8 mouse cellular contexts compared by ENCODE assay signal in the genomic region with DNA sequence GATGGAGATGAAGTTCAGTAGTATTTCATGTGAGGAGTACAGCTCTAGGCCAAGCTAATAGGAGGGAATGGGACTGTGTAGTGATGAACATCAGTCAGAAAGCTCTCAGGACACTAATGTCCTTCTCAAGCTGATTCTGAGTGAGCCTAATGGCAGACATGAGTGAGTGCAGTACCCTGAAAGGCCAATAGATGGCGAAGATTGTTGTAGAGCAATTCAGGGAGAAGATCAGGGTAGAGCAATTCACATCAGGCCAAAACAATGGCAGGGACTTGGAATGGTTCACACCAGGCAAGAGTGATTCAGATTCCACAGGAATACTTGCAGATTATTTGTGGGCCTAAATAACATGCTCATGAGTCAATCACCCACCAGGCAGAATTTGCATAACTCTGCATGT.
DNase-seq lines count a peak whose midpoint lies in the region; ATAC-seq lines count a peak whose summit lies in the region.

No protein-coding gene starts in this region.

- DNase-seq in adrenal gland, postnatal 14 days: peak; percentile 6
- DNase-seq in adrenal gland, adult 2 months: no peak
- DNase-seq in midbrain, embryonic 11.5 days (ENCODE audit: low spot score, missing footprints): peak; percentile 84
- peak; percentile 5 for DNase-seq in forelimb bud, embryonic 11.5 days (ENCODE audit: low read depth, low spot score)
- no peak for DNase-seq in layer of hippocampus, adult 11-12 months (ENCODE audit: low spot score)

- no peaks in the 10 kb centered on the region for H3K9me3 ChIP-seq in midbrain, embryonic 11.5 days (ENCODE audit: control insufficient read depth, low read length)
- H3K9me3 ChIP-seq in midbrain, embryonic 13.5 days: no peaks in the 10 kb centered on the region
- H3K9me3 ChIP-seq in intestine, embryonic 15.5 days: no peaks in the 10 kb centered on the region

- no peak overlapping the region for H3K4me3 ChIP-seq in midbrain, embryonic 11.5 days (ENCODE audit: low read depth, low read length)
- H3K4me3 ChIP-seq in midbrain, embryonic 13.5 days (replicated peaks): no peak overlapping the region
- no peak overlapping the region for H3K4me3 ChIP-seq in intestine, embryonic 15.5 days (replicated peaks)

- no peak overlapping the region for H3K4me2 ChIP-seq in midbrain, embryonic 11.5 days
- no peak overlapping the region for H3K4me2 ChIP-seq in midbrain, embryonic 13.5 days (replicated peaks)
- no peak overlapping the region for H3K4me2 ChIP-seq in intestine, embryonic 15.5 days (replicated peaks)

- H3K4me1 ChIP-seq in midbrain, embryonic 11.5 days (ENCODE audit: control insufficient read depth, insufficient read depth, low read length): no peaks in the 10 kb centered on the region
- H3K4me1 ChIP-seq in midbrain, embryonic 13.5 days (replicated peaks): 0 out of 2 replicates have a peak, but pooled peaks cover 3% of the 10 kb centered on the region
- H3K4me1 ChIP-seq in intestine, embryonic 15.5 days (replicated peaks): no peaks in the 10 kb centered on the region

- WGBS in midbrain, embryonic 11.5 days: 75% methylated on average over 1 of the region's 1 CpGs
- WGBS in midbrain, embryonic 13.5 days: 62% methylated on average over 1 of the region's 1 CpGs
- 67% methylated on average over 1 of the region's 1 CpGs for WGBS in intestine, embryonic 15.5 days

- H3K27me3 ChIP-seq in midbrain, embryonic 11.5 days (ENCODE audit: control insufficient read depth, insufficient read depth, low read length): no peaks in the 10 kb centered on the region
- no peaks in the 10 kb centered on the region for H3K27me3 ChIP-seq in midbrain, embryonic 13.5 days
- no peaks in the 10 kb centered on the region for H3K27me3 ChIP-seq in intestine, embryonic 15.5 days (replicated peaks)

- no peak overlapping the region for H3K27ac ChIP-seq in midbrain, embryonic 11.5 days (ENCODE audit: low read depth, low read length)
- no peak overlapping the region for H3K27ac ChIP-seq in midbrain, embryonic 13.5 days
- no peak overlapping the region for H3K27ac ChIP-seq in intestine, embryonic 15.5 days

- H3K9ac ChIP-seq in midbrain, embryonic 11.5 days (ENCODE audit: low read length): no peak overlapping the region
- no peak overlapping the region for H3K9ac ChIP-seq in midbrain, embryonic 13.5 days (replicated peaks)
- no peak overlapping the region for H3K9ac ChIP-seq in intestine, embryonic 15.5 days

- H3K36me3 ChIP-seq in midbrain, embryonic 11.5 days (ENCODE audit: control insufficient read depth, insufficient read depth, low read length): no peaks in the 10 kb centered on the region
- H3K36me3 ChIP-seq in midbrain, embryonic 13.5 days: no peaks in the 10 kb centered on the region
- H3K36me3 ChIP-seq in intestine, embryonic 15.5 days: no peaks in the 10 kb centered on the region

- peak; percentile 35; the same call in 1 of the 2 replicates for ATAC-seq in midbrain, embryonic 11.5 days (ENCODE audit: low FRiP score)
- no peak for ATAC-seq in midbrain, embryonic 13.5 days
- ATAC-seq in megakaryocyte progenitor cell, adult 5-6 weeks (replicated peaks; ENCODE audit: poor library complexity): peak; percentile 96
- no peak for ATAC-seq in intestine, embryonic 15.5 days

Comparison
In these comparisons a context has a peak if more than half of its experiments do, and no peak if none do; other contexts are left out.
1. DNase-seq: peak in adrenal gland, postnatal 14 days (single experiment), midbrain, embryonic 11.5 days (single experiment) and forelimb bud, embryonic 11.5 days (single experiment); none in adrenal gland, adult 2 months (single experiment) and layer of hippocampus, adult 11-12 months (single experiment).
2. ATAC-seq: peak in midbrain, embryonic 11.5 days (single experiment) and megakaryocyte progenitor cell, adult 5-6 weeks (single experiment); none in midbrain, embryonic 13.5 days (single experiment) and intestine, embryonic 15.5 days (single experiment).